Mouse (Mus musculus) intestine, embryonic 16.5 days (tissue): ENCODE measurements around the gene Fgfr2. TPM values are rescaled to one million over a fixed set of nuclear protein-coding genes. Genes with fewer than 3 reads are reported as not detected.

ENCODE experiments used
- ATAC-seq: fragments of 200-750 bp; cut with Nextera tagmentation; 2 replicates; pipeline ENCODE4 v1.8.0; 2017; ENCODE audit warnings: moderate TSS enrichment, moderate library complexity
- H3K27ac ChIP-seq: fragments of 300-500 bp; sonication (generic); 2 replicates; pipeline ENCODE4 v1.5.1; 2014; ENCODE audit warnings: mild to moderate bottlenecking, low read length
- H3K27me3 ChIP-seq: fragments of 300-500 bp; sonication (generic); replicated peaks from 2 replicates; pipeline ENCODE4 v1.6.1; 2014; ENCODE audit warnings: low read length, control low read depth, mixed read lengths; ENCODE audit not compliant: control insufficient read depth, insufficient read depth
- H3K36me3 ChIP-seq: fragments of 300-500 bp; sonication (generic); 2 replicates; pipeline ENCODE4 v1.6.1; 2014; ENCODE audit warnings: low read length, control low read depth; ENCODE audit not compliant: control insufficient read depth, insufficient read depth
- H3K4me1 ChIP-seq: fragments of 300-500 bp; sonication (generic); 2 replicates; pipeline ENCODE4 v1.6.1; 2014; ENCODE audit warnings: low read length, control low read depth, mixed read lengths; ENCODE audit not compliant: control insufficient read depth, insufficient read depth
- H3K4me2 ChIP-seq: fragments of 300-500 bp; sonication (generic); 2 replicates; pipeline ENCODE4 v1.6.1; 2014; ENCODE audit warnings: low read depth, low read length, control low read depth
- H3K4me3 ChIP-seq: fragments of 300-500 bp; sonication (generic); 2 replicates; pipeline ENCODE4 v1.5.1; 2014; ENCODE audit warnings: mild to moderate bottlenecking, low read length
- H3K9ac ChIP-seq: fragments of 300-500 bp; sonication (generic); 2 replicates; pipeline ENCODE4 v1.6.1; 2014; ENCODE audit warnings: low read depth, low read length
- H3K9me3 ChIP-seq: fragments of 300-500 bp; sonication (generic); 2 replicates; pipeline ENCODE4 v1.6.1; 2016; ENCODE audit warnings: low read length, control low read depth; ENCODE audit not compliant: control insufficient read depth
- WGBS: fragments of 180-500 bp; shearing (Covaris S2); extraction: QIAGEN DNeasy Blood & Tissue Kit; methylation state at CpG from one replicate; pipeline ENCODE4 v1.1.7; 2014; 5-methylcytosine and 5-hydroxymethylcytosine counted together
- polyA plus RNA-seq: library from polyadenylated mRNA; unstranded; fragments of >200 nt; fragmentation: Nextera tagmentation; extraction: Ambion mirVana; gene quantifications from 2 replicates; pipeline ENCODE4 v1.2.1, GENCODE M21; 2015

The Fgfr2 gene
- polyA plus RNA-seq, 1 experiment from 2014 or later: 47.3 TPM

DNA sequence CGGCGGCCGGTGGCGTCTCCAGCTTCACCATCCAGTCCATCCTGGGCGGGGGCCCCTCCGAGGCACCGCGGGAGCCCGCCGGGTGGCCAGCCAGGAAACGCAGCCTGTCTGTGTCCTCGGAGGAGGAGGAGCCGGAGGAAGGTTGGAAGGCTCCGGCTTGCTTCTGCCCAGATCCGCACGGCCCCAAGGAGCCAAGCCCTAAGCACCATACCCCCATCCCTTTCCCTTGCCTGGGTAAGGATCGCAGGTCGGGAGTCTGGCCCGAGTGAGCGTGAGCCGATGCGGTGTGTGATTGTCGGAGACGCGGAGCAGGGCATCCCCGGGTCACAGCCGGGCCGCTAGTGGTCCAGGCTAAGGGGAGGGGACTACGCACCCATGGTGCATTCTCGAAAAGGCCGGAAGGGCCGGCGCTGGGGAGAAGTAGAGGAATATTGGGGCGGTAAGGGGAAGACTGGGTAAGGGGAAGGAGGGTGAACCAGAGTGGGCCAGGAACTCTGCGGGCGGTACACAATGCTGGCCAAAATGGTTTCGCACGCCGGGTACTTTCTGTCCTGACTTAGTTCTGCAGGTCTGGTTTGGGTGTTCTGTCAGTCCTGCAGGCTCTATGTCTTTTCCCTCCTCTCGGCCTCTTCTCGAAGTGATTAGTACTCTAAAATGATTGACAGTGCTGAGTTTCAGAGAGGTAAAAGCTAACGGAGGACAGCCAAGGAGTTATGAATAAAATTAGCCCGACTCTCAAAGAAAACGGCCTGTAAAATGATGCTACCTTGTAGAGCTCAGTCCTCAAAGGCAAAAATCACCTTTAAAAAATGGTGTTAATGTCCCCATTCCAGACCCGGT, 1568.6 kb downstream of the Fgfr2 start:
- peaks cover 87% of the 10 kb centered on the region for H3K27me3 ChIP-seq
- under 1% methylated on average over 45 of the region's 45 CpGs for WGBS
- peak overlapping the region; percentile 50 for H3K4me2 ChIP-seq
- peak; percentile 19; the same call in 1 of the 2 replicates for ATAC-seq
- H3K4me3 ChIP-seq: peak overlapping the region; percentile 38
- no peaks in the 10 kb centered on the region for H3K36me3 ChIP-seq
- H3K4me1 ChIP-seq: peaks cover 12% of the 10 kb centered on the region
- H3K9me3 ChIP-seq: no peaks in the 10 kb centered on the region
- H3K9ac ChIP-seq: peak overlapping the region; percentile 8; the same call in 1 of the 2 replicates
- no peak overlapping the region for H3K27ac ChIP-seq

DNA sequence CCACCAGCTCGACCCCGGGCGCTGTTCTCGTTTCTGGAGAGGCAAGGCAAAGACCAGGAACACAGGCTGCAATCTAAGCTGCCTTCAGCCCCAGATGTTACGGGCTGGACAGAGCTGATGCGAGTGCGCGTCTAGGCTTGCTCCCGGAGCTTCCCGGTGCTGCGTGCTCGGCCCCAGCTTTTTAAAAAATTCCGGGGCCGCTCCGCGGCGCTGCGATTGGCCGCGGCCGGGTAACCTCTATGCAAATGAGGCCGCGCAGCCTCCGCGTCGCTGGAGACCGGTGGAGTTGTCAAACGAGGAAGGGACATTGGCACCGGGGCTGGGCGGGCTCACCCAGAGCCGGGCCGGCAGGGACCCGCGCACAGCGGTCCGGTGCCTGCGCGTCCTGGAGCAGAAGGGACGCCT, 1569.4 kb downstream of the Fgfr2 start:
- H3K36me3 ChIP-seq: no peaks in the 10 kb centered on the region
- ATAC-seq: peak; percentile 64
- peaks cover 12% of the 10 kb centered on the region for H3K4me1 ChIP-seq
- H3K27me3 ChIP-seq: peaks cover 93% of the 10 kb centered on the region
- H3K4me3 ChIP-seq: peak overlapping the region; percentile 38
- peak overlapping the region; percentile 50 for H3K4me2 ChIP-seq
- WGBS: under 1% methylated on average over 39 of the region's 39 CpGs
- no peak overlapping the region for H3K9ac ChIP-seq
- H3K27ac ChIP-seq: no peak overlapping the region
- H3K9me3 ChIP-seq: no peaks in the 10 kb centered on the region

DNA sequence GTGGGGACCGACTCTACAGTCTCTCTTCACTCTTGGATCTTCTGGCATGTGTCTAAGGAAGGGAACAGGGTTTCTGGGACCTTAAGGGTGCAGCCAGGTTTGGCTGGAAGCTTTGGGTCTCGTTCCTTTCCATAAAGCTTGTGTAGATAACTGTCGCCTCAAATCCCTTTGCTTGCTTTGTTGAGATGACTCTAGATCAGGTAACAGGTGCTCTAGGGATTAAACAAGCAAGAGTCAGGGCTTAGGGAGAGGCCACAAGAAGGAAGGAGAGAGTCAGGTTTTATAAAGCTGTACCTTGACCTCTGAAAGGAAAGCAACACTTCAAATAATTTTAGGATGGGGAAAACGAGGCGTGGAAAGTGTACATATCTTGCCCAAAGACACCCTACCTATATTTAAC, 1570.4 kb downstream of the Fgfr2 start:
- Histone ChIP-seq H3K36me3 (no peaks in the 10 kb centered on the region), H3K4me2 (no peak overlapping the region), H3K4me3 (no peak overlapping the region), H3K27ac (no peak overlapping the region), H3K9ac (no peak overlapping the region), H3K27me3 (peaks cover 96% of the 10 kb centered on the region), H3K9me3 (no peaks in the 10 kb centered on the region), H3K4me1 (peaks cover 12% of the 10 kb centered on the region)
- ATAC-seq: no peak
- 2% methylated on average over 5 of the region's 5 CpGs for WGBS

DNA sequence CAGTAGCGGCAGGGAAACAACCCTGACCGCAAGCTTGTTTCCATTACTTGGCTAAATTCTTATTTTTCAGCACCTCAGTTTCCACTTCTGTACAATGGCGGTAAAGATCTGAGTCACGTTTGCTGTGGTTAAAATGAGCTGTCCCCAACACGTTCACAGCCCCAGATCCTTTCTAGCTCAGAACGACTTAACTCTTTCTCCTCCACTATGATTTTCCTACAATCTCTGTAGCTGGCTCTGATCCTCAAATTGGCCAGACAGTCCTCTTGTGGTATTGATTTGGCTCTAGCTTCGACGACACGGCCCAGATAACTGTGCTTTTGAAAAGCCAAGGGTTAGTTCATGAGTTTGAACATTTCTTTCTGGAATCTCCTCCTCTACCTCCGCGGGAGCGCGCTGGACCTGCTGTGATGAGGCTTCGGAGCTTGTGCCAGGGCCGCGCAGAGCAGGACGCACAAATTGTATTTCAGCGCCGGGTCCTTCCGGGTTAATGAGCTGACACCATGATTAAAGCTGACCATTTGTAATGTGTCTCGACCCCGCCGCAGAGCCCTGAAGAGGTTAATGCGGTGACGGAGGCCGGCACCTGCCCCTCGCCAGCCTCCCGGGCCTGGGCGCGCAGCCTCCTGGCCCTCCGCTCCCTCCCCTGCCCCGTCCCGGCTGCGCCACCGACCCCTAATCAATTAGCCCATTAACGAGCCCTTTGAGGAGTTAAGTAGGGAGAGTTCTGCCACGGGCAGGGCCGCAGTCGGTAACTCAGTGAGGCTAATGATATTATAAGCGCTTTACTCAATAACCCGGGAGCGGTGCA, 1571.0 kb downstream of the Fgfr2 start:
- Histone ChIP-seq H3K36me3 (no peaks in the 10 kb centered on the region), H3K27me3 (peaks cover 94% of the 10 kb centered on the region), H3K4me2 (no peak overlapping the region), H3K4me3 (no peak overlapping the region), H3K27ac (no peak overlapping the region), H3K9ac (no peak overlapping the region), H3K4me1 (peaks cover 12% of the 10 kb centered on the region), H3K9me3 (no peaks in the 10 kb centered on the region)
- WGBS: 2% methylated on average over 42 of the region's 42 CpGs
- no peak for ATAC-seq

DNA sequence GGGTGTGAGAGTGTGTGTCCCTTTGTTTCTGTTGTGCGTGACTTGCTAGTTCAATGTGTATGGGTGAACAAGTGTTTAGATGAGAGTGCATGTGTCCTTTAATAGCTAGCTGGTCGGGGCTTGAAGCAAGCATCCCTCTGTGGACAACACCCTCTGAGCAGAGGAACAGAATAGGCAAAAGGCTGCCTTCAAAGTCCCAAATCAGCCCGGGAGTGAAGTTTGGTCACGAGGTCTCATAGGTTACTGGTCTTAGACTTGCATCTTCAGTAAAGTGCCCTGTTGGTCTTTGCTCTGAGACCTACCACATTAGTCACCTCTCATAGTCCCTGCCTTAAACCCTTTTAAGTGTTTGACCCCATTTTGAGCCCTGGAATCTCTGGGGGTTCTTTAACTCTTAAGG, 1571.7 kb downstream of the Fgfr2 start:
- H3K27ac ChIP-seq: no peak overlapping the region
- peaks cover 95% of the 10 kb centered on the region for H3K27me3 ChIP-seq
- peaks cover 7% of the 10 kb centered on the region for H3K4me1 ChIP-seq
- no peak for ATAC-seq
- H3K4me3 ChIP-seq: no peak overlapping the region
- 3% methylated on average over 4 of the region's 4 CpGs for WGBS
- H3K9ac ChIP-seq: no peak overlapping the region
- no peaks in the 10 kb centered on the region for H3K9me3 ChIP-seq
- H3K4me2 ChIP-seq: no peak overlapping the region
- no peaks in the 10 kb centered on the region for H3K36me3 ChIP-seq

DNA sequence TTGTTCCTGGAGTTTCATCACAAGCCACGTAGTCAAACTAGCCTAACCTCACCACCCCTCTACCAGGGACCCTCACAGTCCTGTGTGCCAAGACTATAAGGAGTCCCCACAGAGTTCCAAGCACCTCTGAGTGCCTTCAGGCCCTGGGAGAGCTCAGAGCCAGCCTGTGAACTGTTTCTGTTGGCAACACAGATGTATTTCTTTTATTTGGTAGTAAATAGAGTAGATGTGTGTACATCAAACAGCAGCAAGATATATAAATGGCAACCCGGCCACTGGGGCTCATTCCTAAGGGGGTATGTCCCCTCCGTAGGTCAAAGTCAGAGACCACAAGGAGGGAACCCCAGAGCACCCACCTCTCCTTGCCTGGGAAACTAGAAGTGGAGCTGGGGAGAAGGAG, 1574.7 kb downstream of the Fgfr2 start, which contains the start of gene Hmx2:
Hmx2 (plus strand) TSS at position 301 of the 400 bp plus-strand sequence.
- no peak for ATAC-seq
- WGBS: 4% methylated on average over 3 of the region's 3 CpGs

DNA sequence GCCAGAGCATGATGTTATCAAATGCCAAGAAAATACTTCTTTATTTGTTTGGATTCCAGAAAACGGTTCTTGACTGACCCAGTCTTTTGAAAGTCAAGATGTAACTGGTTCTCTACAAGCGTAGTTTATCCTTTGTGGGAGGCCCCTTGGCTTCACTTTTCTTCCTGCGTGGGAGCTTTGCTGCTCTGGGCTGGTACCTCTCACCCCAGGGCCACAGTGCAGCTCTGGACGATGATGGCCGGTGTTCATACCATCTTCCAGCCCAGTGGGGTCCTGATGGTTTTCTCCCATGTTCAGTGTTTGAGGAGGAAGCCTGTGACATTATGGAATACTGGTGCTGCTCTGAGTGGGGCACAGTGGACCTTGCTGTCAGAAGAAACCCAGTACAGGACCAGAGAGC, 1575.7 kb downstream of the Fgfr2 start:
- H3K4me1 ChIP-seq: peaks cover 16% of the 10 kb centered on the region
- no peak overlapping the region for H3K9ac ChIP-seq
- no peak overlapping the region for H3K4me3 ChIP-seq
- no peaks in the 10 kb centered on the region for H3K36me3 ChIP-seq
- no peak for ATAC-seq
- WGBS: 4% methylated on average over 5 of the region's 5 CpGs
- H3K27ac ChIP-seq: no peak overlapping the region
- H3K27me3 ChIP-seq: peaks cover 90% of the 10 kb centered on the region
- H3K4me2 ChIP-seq: no peak overlapping the region
- H3K9me3 ChIP-seq: no peaks in the 10 kb centered on the region

More for the DNA sequence above, 1574.7 kb downstream of the Fgfr2 start, which contains the start of gene Hmx2:
- H3K27me3 ChIP-seq: peaks cover 89% of the 10 kb centered on the region
- H3K4me3 ChIP-seq: no peak within 1 kb of the TSS
- no peaks in the 10 kb centered on the region for H3K9me3 ChIP-seq
- H3K4me2 ChIP-seq: no peak within 1 kb of the TSS
- no peak within 1 kb of the TSS for H3K27ac ChIP-seq
- no peak within 1 kb of the TSS for H3K9ac ChIP-seq
- H3K36me3 ChIP-seq: no peaks in the 10 kb centered on the region
- peaks cover 8% of the 10 kb centered on the region for H3K4me1 ChIP-seq

DNA sequence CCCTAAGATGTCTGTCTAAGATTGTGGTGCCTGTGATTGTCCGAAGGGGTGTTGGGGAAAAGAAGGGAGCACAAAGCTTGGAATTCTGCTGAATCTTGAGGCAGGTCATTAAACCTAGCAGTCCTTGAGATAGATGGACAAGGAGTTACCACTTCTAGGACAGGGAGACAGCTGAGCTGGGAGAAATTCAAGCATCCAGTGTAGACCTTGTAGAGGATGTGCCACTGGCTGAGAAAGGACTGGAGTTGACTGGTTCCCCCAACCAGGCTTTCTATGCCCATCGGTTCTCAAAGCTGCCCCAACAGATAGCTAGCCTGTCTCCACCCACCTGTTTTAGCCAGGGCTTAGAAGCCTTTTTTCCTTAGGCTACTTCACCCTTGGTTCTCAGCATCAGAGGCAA, 1576.7 kb downstream of the Fgfr2 start:
- no peak overlapping the region for H3K27ac ChIP-seq
- no peaks in the 10 kb centered on the region for H3K9me3 ChIP-seq
- H3K36me3 ChIP-seq: no peaks in the 10 kb centered on the region
- no peak for ATAC-seq
- H3K27me3 ChIP-seq: peaks cover 90% of the 10 kb centered on the region
- H3K4me3 ChIP-seq: no peak overlapping the region
- H3K4me1 ChIP-seq: peaks cover 22% of the 10 kb centered on the region
- no peak overlapping the region for H3K4me2 ChIP-seq
- no peak overlapping the region for H3K9ac ChIP-seq
- 5% methylated on average over 2 of the region's 2 CpGs for WGBS

DNA sequence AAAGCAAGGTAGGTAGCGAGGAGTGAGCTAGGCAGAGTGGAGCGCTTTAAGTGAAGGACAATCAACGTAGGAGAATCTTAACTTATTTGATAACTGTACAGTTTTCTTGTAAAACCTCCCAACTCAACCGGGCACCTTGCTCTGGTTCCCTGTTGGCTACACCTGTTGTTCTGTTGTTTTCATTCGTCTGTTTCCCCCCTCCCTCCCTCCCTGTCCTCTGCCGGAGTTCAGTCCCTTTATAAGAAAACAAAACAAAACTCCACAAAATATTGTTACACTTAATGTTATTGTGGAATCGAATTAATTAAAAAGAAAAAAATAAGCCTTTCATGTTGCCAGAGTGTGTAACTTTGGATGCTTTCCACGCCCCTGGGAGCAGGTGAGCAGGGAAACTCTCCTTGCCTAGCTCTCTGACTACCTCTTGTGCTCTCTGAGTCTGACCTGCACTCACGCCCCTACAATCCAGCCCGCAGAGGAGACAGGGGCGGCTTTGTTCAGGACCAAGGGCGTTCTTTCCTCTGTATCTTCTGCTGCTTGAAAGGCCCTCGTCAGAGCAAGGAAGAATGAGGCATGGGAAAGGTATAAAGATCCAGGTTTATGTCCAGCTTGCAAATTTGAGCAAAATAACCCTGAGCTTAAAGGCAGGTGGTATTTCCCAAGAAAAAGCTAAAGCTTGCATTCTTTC, 1577.3 kb downstream of the Fgfr2 start:
- no peak overlapping the region for H3K27ac ChIP-seq
- H3K9ac ChIP-seq: no peak overlapping the region
- no peak for ATAC-seq
- no peaks in the 10 kb centered on the region for H3K9me3 ChIP-seq
- peaks cover 22% of the 10 kb centered on the region for H3K4me1 ChIP-seq
- H3K4me3 ChIP-seq: no peak overlapping the region
- peaks cover 89% of the 10 kb centered on the region for H3K27me3 ChIP-seq
- no peak overlapping the region for H3K4me2 ChIP-seq
- 3% methylated on average over 13 of the region's 13 CpGs for WGBS
- no peaks in the 10 kb centered on the region for H3K36me3 ChIP-seq
